ENCODE assay signal across 7 mouse cellular contexts in the genomic region with DNA sequence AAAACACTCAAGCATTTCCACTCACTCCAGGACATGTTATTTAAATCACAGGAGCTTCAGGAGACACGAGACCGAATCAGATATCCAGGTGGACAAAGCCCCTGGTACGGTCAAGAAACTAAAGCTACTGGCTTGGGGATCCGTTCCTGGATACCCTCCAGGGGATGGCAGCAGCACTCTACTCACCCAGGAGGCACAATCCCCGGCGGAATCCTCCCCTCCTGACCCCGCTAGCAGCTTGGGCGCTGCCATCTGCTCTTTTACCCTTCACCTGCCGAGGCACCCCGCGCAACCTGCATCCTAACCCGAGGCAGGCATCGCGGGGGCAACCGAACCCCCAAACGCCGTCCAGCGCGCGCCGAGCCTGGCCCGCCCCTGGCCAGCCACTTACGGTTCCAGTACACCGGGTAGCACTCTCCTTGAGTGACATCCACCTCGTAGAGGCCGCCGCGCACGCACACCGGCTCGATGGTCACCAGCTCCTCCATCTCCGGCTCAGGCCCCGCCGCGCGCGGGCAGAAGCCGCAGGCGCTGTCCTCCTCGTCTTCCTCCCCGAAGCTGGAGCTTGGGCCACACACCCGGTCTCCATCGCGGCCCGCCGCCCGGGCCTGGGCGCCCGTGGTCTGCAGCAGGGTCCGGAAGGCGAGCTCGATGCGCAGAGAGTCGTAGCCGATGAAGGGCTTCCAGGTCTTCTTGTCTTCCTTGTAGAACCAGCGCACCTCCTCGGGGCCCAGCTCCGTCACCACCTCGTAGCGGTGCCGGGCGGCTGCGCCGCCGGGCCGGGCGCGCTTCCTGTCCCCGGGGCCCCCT. TPM values are rescaled to one million over a fixed set of nuclear protein-coding genes. Genes with fewer than 3 reads are reported as not detected.
A peak's percentile ranks its signal among the peaks of the same experiment; 100 is the strongest.
DNase-seq lines count a peak whose midpoint lies in the region; ATAC-seq lines count a peak whose summit lies in the region.

No protein-coding gene starts in this region.

- peak; percentile 43 for ATAC-seq in intestine, embryonic 15.5 days
- ATAC-seq in midbrain, embryonic 12.5 days (ENCODE audit: low FRiP score, low read depth): peak; percentile 62

- intact Hi-C loops in gastrocnemius, postnatal 36 days (cut with DNase I): no loop called here

- H3K4me2 ChIP-seq in intestine, embryonic 15.5 days (replicated peaks): peak overlapping the region; percentile 90
- H3K4me2 ChIP-seq in midbrain, embryonic 12.5 days (replicated peaks): peak overlapping the region; percentile 86

- H3K4me3 ChIP-seq in intestine, embryonic 15.5 days (replicated peaks): peak overlapping the region; percentile 83
- peak overlapping the region; percentile 80 for H3K4me3 ChIP-seq in limb, embryonic 10.5 days
- peak overlapping the region; percentile 89 for H3K4me3 ChIP-seq in midbrain, embryonic 12.5 days

- no peaks in the 10 kb centered on the region for H3K36me3 ChIP-seq in intestine, embryonic 15.5 days
- H3K36me3 ChIP-seq in limb, embryonic 10.5 days: no peaks in the 10 kb centered on the region
- H3K36me3 ChIP-seq in midbrain, embryonic 12.5 days: no peaks in the 10 kb centered on the region

- peak overlapping the region; percentile 85 for H3K9ac ChIP-seq in intestine, embryonic 15.5 days
- peak overlapping the region; percentile 90 for H3K9ac ChIP-seq in midbrain, embryonic 12.5 days (replicated peaks)

- peaks cover 18% of the 10 kb centered on the region for H3K4me1 ChIP-seq in intestine, embryonic 15.5 days (replicated peaks)
- H3K4me1 ChIP-seq in limb, embryonic 10.5 days: peaks cover 23% of the 10 kb centered on the region
- peaks cover 28% of the 10 kb centered on the region for H3K4me1 ChIP-seq in midbrain, embryonic 12.5 days

- H3K9me3 ChIP-seq in intestine, embryonic 15.5 days: no peaks in the 10 kb centered on the region
- H3K9me3 ChIP-seq in limb, embryonic 10.5 days (replicated peaks): no peaks in the 10 kb centered on the region
- H3K9me3 ChIP-seq in midbrain, embryonic 12.5 days: no peaks in the 10 kb centered on the region

- peak overlapping the region; percentile 95 for H3K27ac ChIP-seq in intestine, embryonic 15.5 days
- peak overlapping the region; percentile 91 for H3K27ac ChIP-seq in limb, embryonic 10.5 days
- H3K27ac ChIP-seq in midbrain, embryonic 12.5 days (replicated peaks): peak overlapping the region; percentile 95

- DNase-seq in adrenal gland, adult (ENCODE audit: inconsistent age in 2 of 2, low spot score in 1 of 2): peak; percentile 68 to 91
- peak; percentile 66 for DNase-seq in embryo, embryonic 11 days
- peak; percentile 14 to 51 for DNase-seq in gastrocnemius, postnatal 36 days
- DNase-seq in limb, embryonic 10.5 days (ENCODE audit: low spot score): peak; percentile 74
- DNase-seq in spleen, adult 12 weeks (ENCODE audit: low spot score): peak; percentile 33

- no peaks in the 10 kb centered on the region for H3K27me3 ChIP-seq in intestine, embryonic 15.5 days (replicated peaks)
- no peaks in the 10 kb centered on the region for H3K27me3 ChIP-seq in limb, embryonic 10.5 days (ENCODE audit: low read depth, poor library complexity, severe bottlenecking)
- no peaks in the 10 kb centered on the region for H3K27me3 ChIP-seq in midbrain, embryonic 12.5 days

- under 1% methylated on average over 69 of the region's 69 CpGs for WGBS in intestine, embryonic 15.5 days
- WGBS in limb, embryonic 10.5 days: under 1% methylated on average over 69 of the region's 69 CpGs
- under 1% methylated on average over 69 of the region's 69 CpGs for WGBS in midbrain, embryonic 12.5 days

RNA-seq across cellular contexts. Expression of a gene that starts 0.9 kb away (rescaled TPM):
- total RNA-seq in gastrocnemius, postnatal 36 days (2021): 1 to 10 TPM; 2.7 to 3.3 TPM
- 6.7 and 8.6 TPM in 2 replicates for polyA plus RNA-seq in intestine, embryonic 15.5 days (2015; fragmentation: Nextera tagmentation; extraction: Ambion mirVana)
- 4.4 and 5.1 TPM in 2 replicates for polyA plus RNA-seq in limb, embryonic 10.5 days (2016; fragmentation: Nextera tagmentation; extraction: Ambion mirVana)
- 16.1 and 21.3 TPM in 2 replicates for polyA plus RNA-seq in midbrain, embryonic 12.5 days (2016; fragmentation: Nextera tagmentation; extraction: Ambion mirVana)

Comparison
In these comparisons a context has a peak if more than half of its experiments do, and no peak if none do; other contexts are left out.
1. Peak in every context shown above with its lines: DNase-seq, ATAC-seq, H3K4me3 ChIP-seq and H3K27ac ChIP-seq.